Mouse (Mus musculus): ENCODE measurements at regions not wholly inside any gene's neighbourhood (a gene's known extent, or its start where the extent isn't known, plus 50 kb on each side); places are given as distances from the start of the nearest gene placed in this dataset.

- ATAC-seq (ENCODE audit: insufficient number of reproducible peaks, low FRiP score, low TSS enrichment, low read depth) (no peak), DNase-seq (ENCODE audit: low spot score) (no peak)
- no peak overlapping the region for H3K4me3 ChIP-seq (ENCODE audit: low read depth, low read length)
- H3K36me3 ChIP-seq (ENCODE audit: control insufficient read depth, insufficient read depth, low read length): no peaks in the 10 kb centered on the region
- 76% methylated on average over 5 of the region's 5 CpGs for WGBS
- H3K9ac ChIP-seq (ENCODE audit: low read length): no peak overlapping the region
- H3K27me3 ChIP-seq (ENCODE audit: control insufficient read depth, insufficient read depth, low read length): no peaks in the 10 kb centered on the region
- H3K4me1 ChIP-seq (ENCODE audit: control insufficient read depth, insufficient read depth, low read length): no peaks in the 10 kb centered on the region
- H3K4me2 ChIP-seq (ENCODE audit: low read depth, severe bottlenecking): no peak overlapping the region
- no peaks in the 10 kb centered on the region for H3K9me3 ChIP-seq (ENCODE audit: control insufficient read depth, low read length)
- H3K27ac ChIP-seq (replicated peaks; ENCODE audit: low read depth, low read length): no peak overlapping the region
Observed at GRCm38 (mm10) chr7:137957354-137957753, 440.2 kb downstream of the Tcerg1l start.

- H3K36me3 ChIP-seq (ENCODE audit: control insufficient read depth, insufficient read depth, low read length): no peaks in the 10 kb centered on the region
- H3K9me3 ChIP-seq (ENCODE audit: control insufficient read depth, low read length): no peaks in the 10 kb centered on the region
- no peaks in the 10 kb centered on the region for H3K27me3 ChIP-seq (ENCODE audit: control insufficient read depth, insufficient read depth, low read length)
- H3K4me1 ChIP-seq (ENCODE audit: control insufficient read depth, insufficient read depth, low read length): no peaks in the 10 kb centered on the region
- no peak overlapping the region for H3K9ac ChIP-seq (ENCODE audit: low read length)
- H3K4me2 ChIP-seq (ENCODE audit: low read depth, severe bottlenecking): no peak overlapping the region
- DNase-seq (ENCODE audit: low spot score): no peak
- ATAC-seq (ENCODE audit: insufficient number of reproducible peaks, low FRiP score, low TSS enrichment, low read depth): no peak
- H3K27ac ChIP-seq (replicated peaks; ENCODE audit: low read depth, low read length): no peak overlapping the region
- WGBS: 71% methylated on average over 5 of the region's 5 CpGs
- no peak overlapping the region for H3K4me3 ChIP-seq (ENCODE audit: low read depth, low read length)
Observed at GRCm38 (mm10) chr7:137957848-137958247, 439.7 kb downstream of the Tcerg1l start.

GRCm38 (mm10) chr7:137963470-137964095 is 433.9 kb downstream of the Tcerg1l start:
- Histone ChIP-seq H3K9me3 (ENCODE audit: control insufficient read depth, low read length) (no peaks in the 10 kb centered on the region), H3K27me3 (ENCODE audit: control insufficient read depth, insufficient read depth, low read length) (no peaks in the 10 kb centered on the region), H3K4me2 (ENCODE audit: low read depth, severe bottlenecking) (no peak overlapping the region), H3K27ac (replicated peaks; ENCODE audit: low read depth, low read length) (no peak overlapping the region), H3K9ac (ENCODE audit: low read length) (no peak overlapping the region), H3K4me1 (ENCODE audit: control insufficient read depth, insufficient read depth, low read length) (no peaks in the 10 kb centered on the region), H3K4me3 (ENCODE audit: low read depth, low read length) (no peak overlapping the region), H3K36me3 (ENCODE audit: control insufficient read depth, insufficient read depth, low read length) (no peaks in the 10 kb centered on the region)
- no peak for DNase-seq (ENCODE audit: low spot score)
- ATAC-seq (ENCODE audit: insufficient number of reproducible peaks, low FRiP score, low TSS enrichment, low read depth): no peak
- whole genome bisulfite sequencing: 67% methylated on average over 3 of the region's 3 CpGs

- H3K4me1 ChIP-seq (ENCODE audit: control insufficient read depth, insufficient read depth, low read length): no peaks in the 10 kb centered on the region
- no peak overlapping the region for H3K4me3 ChIP-seq (ENCODE audit: low read depth, low read length)
- DNase-seq (ENCODE audit: low spot score) (no peak), ATAC-seq (ENCODE audit: insufficient number of reproducible peaks, low FRiP score, low TSS enrichment, low read depth) (no peak)
- H3K9me3 ChIP-seq (ENCODE audit: control insufficient read depth, low read length): no peaks in the 10 kb centered on the region
- H3K4me2 ChIP-seq (ENCODE audit: low read depth, severe bottlenecking): no peak overlapping the region
- no peaks in the 10 kb centered on the region for H3K36me3 ChIP-seq (ENCODE audit: control insufficient read depth, insufficient read depth, low read length)
- H3K27ac ChIP-seq (replicated peaks; ENCODE audit: low read depth, low read length): no peak overlapping the region
- H3K27me3 ChIP-seq (ENCODE audit: control insufficient read depth, insufficient read depth, low read length): no peaks in the 10 kb centered on the region
- 92% methylated on average over 5 of the region's 5 CpGs for WGBS
- no peak overlapping the region for H3K9ac ChIP-seq (ENCODE audit: low read length)
Observed at GRCm38 (mm10) chr7:137974705-137975104, 422.8 kb downstream of the Tcerg1l start.

GRCm38 (mm10) chr7:137977527-137977926 is 420.0 kb downstream of the Tcerg1l start:
- DNase-seq (ENCODE audit: low spot score) (no peak), ATAC-seq (ENCODE audit: insufficient number of reproducible peaks, low FRiP score, low TSS enrichment, low read depth) (no peak)
- no peaks in the 10 kb centered on the region for H3K27me3 ChIP-seq (ENCODE audit: control insufficient read depth, insufficient read depth, low read length)
- no peaks in the 10 kb centered on the region for H3K4me1 ChIP-seq (ENCODE audit: control insufficient read depth, insufficient read depth, low read length)
- no peaks in the 10 kb centered on the region for H3K36me3 ChIP-seq (ENCODE audit: control insufficient read depth, insufficient read depth, low read length)
- no peaks in the 10 kb centered on the region for H3K9me3 ChIP-seq (ENCODE audit: control insufficient read depth, low read length)
- WGBS: 66% methylated on average over 1 of the region's 1 CpGs
- no peak overlapping the region for H3K9ac ChIP-seq (ENCODE audit: low read length)
- no peak overlapping the region for H3K4me3 ChIP-seq (ENCODE audit: low read depth, low read length)
- H3K27ac ChIP-seq (replicated peaks; ENCODE audit: low read depth, low read length): no peak overlapping the region
- H3K4me2 ChIP-seq (ENCODE audit: low read depth, severe bottlenecking): no peak overlapping the region

GRCm38 (mm10) chr7:137979361-137979760 is 418.2 kb downstream of the Tcerg1l start:
- Histone ChIP-seq H3K9me3 (ENCODE audit: control insufficient read depth, low read length) (no peaks in the 10 kb centered on the region), H3K4me1 (ENCODE audit: control insufficient read depth, insufficient read depth, low read length) (no peaks in the 10 kb centered on the region), H3K36me3 (ENCODE audit: control insufficient read depth, insufficient read depth, low read length) (no peaks in the 10 kb centered on the region), H3K4me2 (ENCODE audit: low read depth, severe bottlenecking) (no peak overlapping the region), H3K9ac (ENCODE audit: low read length) (no peak overlapping the region), H3K4me3 (ENCODE audit: low read depth, low read length) (no peak overlapping the region), H3K27ac (replicated peaks; ENCODE audit: low read depth, low read length) (no peak overlapping the region), H3K27me3 (ENCODE audit: control insufficient read depth, insufficient read depth, low read length) (no peaks in the 10 kb centered on the region)
- 90% methylated on average over 4 of the region's 4 CpGs for WGBS
- ATAC-seq (ENCODE audit: insufficient number of reproducible peaks, low FRiP score, low TSS enrichment, low read depth) (no peak), DNase-seq (ENCODE audit: low spot score) (no peak)

- H3K27ac ChIP-seq (replicated peaks; ENCODE audit: low read depth, low read length): no peak overlapping the region
- ATAC-seq (ENCODE audit: insufficient number of reproducible peaks, low FRiP score, low TSS enrichment, low read depth): no peak
- 49% methylated on average over 3 of the region's 3 CpGs for WGBS
- H3K4me1 ChIP-seq (ENCODE audit: control insufficient read depth, insufficient read depth, low read length): no peaks in the 10 kb centered on the region
- no peaks in the 10 kb centered on the region for H3K27me3 ChIP-seq (ENCODE audit: control insufficient read depth, insufficient read depth, low read length)
- H3K9me3 ChIP-seq (ENCODE audit: control insufficient read depth, low read length): no peaks in the 10 kb centered on the region
- H3K4me2 ChIP-seq (ENCODE audit: low read depth, severe bottlenecking): no peak overlapping the region
- no peak for DNase-seq (ENCODE audit: low spot score)
- H3K9ac ChIP-seq (ENCODE audit: low read length): no peak overlapping the region
- no peaks in the 10 kb centered on the region for H3K36me3 ChIP-seq (ENCODE audit: control insufficient read depth, insufficient read depth, low read length)
- H3K4me3 ChIP-seq (ENCODE audit: low read depth, low read length): no peak overlapping the region
Observed at GRCm38 (mm10) chr7:138005806-138006205, 391.7 kb downstream of the Tcerg1l start.

GRCm38 (mm10) chr7:138006971-138007370 is 390.6 kb downstream of the Tcerg1l start:
- no peaks in the 10 kb centered on the region for H3K36me3 ChIP-seq (ENCODE audit: control insufficient read depth, insufficient read depth, low read length)
- no peak overlapping the region for H3K27ac ChIP-seq (replicated peaks; ENCODE audit: low read depth, low read length)
- H3K9ac ChIP-seq (ENCODE audit: low read length): no peak overlapping the region
- DNase-seq (ENCODE audit: low spot score): no peak
- WGBS: 74% methylated on average over 3 of the region's 3 CpGs
- no peak for ATAC-seq (ENCODE audit: insufficient number of reproducible peaks, low FRiP score, low TSS enrichment, low read depth)
- H3K9me3 ChIP-seq (ENCODE audit: control insufficient read depth, low read length): no peaks in the 10 kb centered on the region
- H3K27me3 ChIP-seq (ENCODE audit: control insufficient read depth, insufficient read depth, low read length): no peaks in the 10 kb centered on the region
- H3K4me2 ChIP-seq (ENCODE audit: low read depth, severe bottlenecking): no peak overlapping the region
- H3K4me3 ChIP-seq (ENCODE audit: low read depth, low read length): no peak overlapping the region
- no peaks in the 10 kb centered on the region for H3K4me1 ChIP-seq (ENCODE audit: control insufficient read depth, insufficient read depth, low read length)

GRCm38 (mm10) chr7:138008601-138009000 is 388.9 kb downstream of the Tcerg1l start:
- WGBS: 44% methylated on average over 3 of the region's 3 CpGs
- Histone ChIP-seq H3K9me3 (ENCODE audit: control insufficient read depth, low read length) (no peaks in the 10 kb centered on the region), H3K27me3 (ENCODE audit: control insufficient read depth, insufficient read depth, low read length) (no peaks in the 10 kb centered on the region), H3K4me2 (ENCODE audit: low read depth, severe bottlenecking) (no peak overlapping the region), H3K27ac (replicated peaks; ENCODE audit: low read depth, low read length) (no peak overlapping the region), H3K9ac (ENCODE audit: low read length) (no peak overlapping the region), H3K36me3 (ENCODE audit: control insufficient read depth, insufficient read depth, low read length) (no peaks in the 10 kb centered on the region), H3K4me1 (ENCODE audit: control insufficient read depth, insufficient read depth, low read length) (no peaks in the 10 kb centered on the region), H3K4me3 (ENCODE audit: low read depth, low read length) (no peak overlapping the region)
- no peak for DNase-seq (ENCODE audit: low spot score)
- ATAC-seq (ENCODE audit: insufficient number of reproducible peaks, low FRiP score, low TSS enrichment, low read depth): no peak
